Mouse (Mus musculus): ENCODE measurements around the gene Uhrf1. TPM values are rescaled to one million over a fixed set of nuclear protein-coding genes. Genes with fewer than 3 reads are reported as not detected.

Gene Uhrf1
- polyA plus RNA-seq, 2 experiments: 93.9 to 105 TPM

DNA sequence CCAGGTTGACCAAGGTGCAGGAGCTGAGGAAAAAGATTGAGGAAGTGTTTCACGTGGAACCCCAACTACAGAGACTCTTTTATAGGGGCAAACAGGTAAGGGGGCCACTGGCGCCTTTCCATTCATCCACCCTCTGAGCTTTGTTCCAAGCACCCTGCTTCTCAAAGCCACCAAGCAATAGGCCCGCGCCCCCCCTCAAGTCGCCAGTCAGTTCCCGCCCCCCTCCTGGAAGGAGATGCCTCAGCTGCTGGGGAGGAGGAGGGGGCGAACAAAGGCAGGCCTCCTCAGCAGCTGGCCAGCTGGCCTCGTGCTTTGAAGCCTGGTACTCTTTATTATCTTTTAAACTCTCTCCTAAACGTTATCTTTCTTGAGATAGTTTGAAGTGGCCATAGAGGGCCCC, 2.0 kb downstream of the Uhrf1 start:
- TF ChIP-seq POLR2A (IDR thresholded peaks at IDR 0.05; ENCODE audit: borderline replicate concordance, extremely low read depth, insufficient read depth, insufficient read length): no peak
- H3K4me2 ChIP-seq (replicated peaks; ENCODE audit: low read depth, low read length, severe bottlenecking): peak overlapping the region; percentile 99
- H3K27me3 ChIP-seq (ENCODE audit: control insufficient read depth, insufficient read depth, low read length): no peaks in the 10 kb centered on the region
- peak overlapping the region; percentile 66 for H3K9ac ChIP-seq (ENCODE audit: low read depth, low read length, severe bottlenecking)
- peak overlapping the region; percentile 74 for H3K4me3 ChIP-seq (replicated peaks; ENCODE audit: low read length)
- H3K27ac ChIP-seq (replicated peaks; ENCODE audit: low read depth, low read length): peak overlapping the region; percentile 21; the same call in 1 of the 2 replicates
- H3K4me1 ChIP-seq (ENCODE audit: control insufficient read depth, insufficient read depth, low read length): peaks cover 23% of the 10 kb centered on the region
- DNase-seq (ENCODE audit: low spot score): no peak
- ATAC-seq (ENCODE audit: low FRiP score, low read depth): no peak
- WGBS: 9% methylated on average over 9 of the region's 9 CpGs
- H3K36me3 ChIP-seq (ENCODE audit: control insufficient read depth, insufficient read depth, low read length): peaks cover 37% of the 10 kb centered on the region
- no peaks in the 10 kb centered on the region for H3K9me3 ChIP-seq (ENCODE audit: control insufficient read depth, low read length)

DNA sequence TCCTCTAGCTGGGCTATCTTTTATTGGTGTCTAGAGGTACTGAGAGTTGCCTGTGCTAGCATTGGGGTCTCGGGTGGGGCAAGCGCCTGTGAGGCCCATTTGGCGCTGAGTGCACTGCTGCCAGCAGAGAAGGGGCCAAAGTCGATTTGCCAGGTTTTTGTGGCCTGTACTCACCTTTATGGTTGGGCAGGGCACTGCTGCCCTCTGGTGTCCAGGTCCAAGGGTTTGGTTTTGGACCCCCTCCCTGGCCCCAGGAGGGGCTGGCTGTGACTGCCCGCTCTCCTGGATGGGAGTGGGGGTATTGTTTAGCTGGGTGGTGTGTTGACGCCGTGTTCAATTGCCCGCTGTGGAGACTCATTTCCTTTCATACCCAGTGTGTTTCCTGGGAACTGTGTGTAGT, 2.7 kb downstream of the Uhrf1 start:
- Histone ChIP-seq H3K4me2 (replicated peaks; ENCODE audit: low read depth, low read length, severe bottlenecking) (peak overlapping the region; percentile 99), H3K4me3 (replicated peaks; ENCODE audit: low read length) (peak overlapping the region; percentile 74; the same call in 1 of the 2 replicates), H3K36me3 (ENCODE audit: control insufficient read depth, insufficient read depth, low read length) (peaks cover 44% of the 10 kb centered on the region), H3K27ac (replicated peaks; ENCODE audit: low read depth, low read length) (no peak overlapping the region), H3K27me3 (ENCODE audit: control insufficient read depth, insufficient read depth, low read length) (no peaks in the 10 kb centered on the region), H3K9me3 (ENCODE audit: control insufficient read depth, low read length) (no peaks in the 10 kb centered on the region), H3K4me1 (ENCODE audit: control insufficient read depth, insufficient read depth, low read length) (peaks cover 23% of the 10 kb centered on the region), H3K9ac (ENCODE audit: low read depth, low read length, severe bottlenecking) (no peak overlapping the region)
- TF ChIP-seq POLR2A (IDR thresholded peaks at IDR 0.05; ENCODE audit: borderline replicate concordance, extremely low read depth, insufficient read depth, insufficient read length): no peak
- DNase-seq (ENCODE audit: low spot score) (no peak), ATAC-seq (ENCODE audit: low FRiP score, low read depth) (no peak)
- 53% methylated on average over 8 of the region's 8 CpGs for WGBS

- H3K27ac ChIP-seq (replicated peaks; ENCODE audit: low read depth, low read length): peak overlapping the region; percentile 19; the same call in 1 of the 2 replicates
- WGBS: 59% methylated on average over 6 of the region's 6 CpGs
- no peaks in the 10 kb centered on the region for H3K27me3 ChIP-seq (ENCODE audit: control insufficient read depth, insufficient read depth, low read length)
- peak overlapping the region; percentile 5; the same call in 1 of the 2 replicates for H3K4me2 ChIP-seq (replicated peaks; ENCODE audit: low read depth, low read length, severe bottlenecking)
- ATAC-seq (ENCODE audit: low FRiP score, low read depth) (no peak), DNase-seq (ENCODE audit: low spot score) (peak; percentile 66)
- no peak overlapping the region for H3K4me3 ChIP-seq (replicated peaks; ENCODE audit: low read length)
- peaks cover 65% of the 10 kb centered on the region for H3K36me3 ChIP-seq (ENCODE audit: control insufficient read depth, insufficient read depth, low read length)
- 0 out of 2 replicates have a peak overlapping the region, but pooled peaks have one; percentile 4 for H3K9ac ChIP-seq (ENCODE audit: low read depth, low read length, severe bottlenecking)
- H3K4me1 ChIP-seq (ENCODE audit: control insufficient read depth, insufficient read depth, low read length): peaks cover 16% of the 10 kb centered on the region
- H3K9me3 ChIP-seq (ENCODE audit: control insufficient read depth, low read length): no peaks in the 10 kb centered on the region
- TF ChIP-seq POLR2A (IDR thresholded peaks at IDR 0.05; ENCODE audit: borderline replicate concordance, extremely low read depth, insufficient read depth, insufficient read length): no peak
Measured at GRCm38 (mm10) chr17:56308088-56308487, 5.0 kb downstream of the Uhrf1 start.

DNA sequence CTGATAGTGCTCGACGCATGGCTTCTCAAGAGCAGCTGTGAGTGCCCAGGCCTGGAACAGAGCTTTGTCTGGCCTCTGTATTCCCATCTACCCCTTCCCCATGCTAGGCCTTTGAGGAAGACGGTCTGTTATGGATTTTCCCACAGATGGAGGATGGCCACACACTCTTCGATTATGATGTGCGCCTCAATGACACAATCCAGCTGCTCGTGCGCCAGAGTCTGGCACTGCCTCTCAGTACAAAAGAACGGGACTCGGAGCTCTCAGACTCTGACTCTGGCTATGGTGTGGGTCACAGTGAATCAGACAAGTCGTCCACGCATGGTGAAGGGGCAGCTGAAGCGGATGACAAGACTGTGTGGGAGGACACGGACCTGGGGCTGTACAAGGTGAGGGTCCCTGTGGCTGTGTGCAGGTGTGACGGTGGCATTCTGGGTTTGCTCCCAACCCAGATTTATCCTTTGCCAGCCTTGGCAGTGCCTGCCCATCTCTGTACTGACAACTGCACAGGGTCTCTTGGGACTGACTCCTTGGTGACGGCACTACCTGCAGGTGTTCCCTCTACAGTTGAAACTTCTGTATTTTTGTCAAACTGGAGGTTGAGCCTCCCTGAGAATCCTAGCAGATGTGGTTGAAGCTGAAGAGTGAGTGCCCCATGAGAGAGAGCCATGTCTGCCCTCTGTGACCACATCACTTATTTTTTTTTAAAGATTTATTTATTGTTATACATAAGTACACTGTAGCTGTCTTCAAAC, 6.2 kb downstream of the Uhrf1 start:
- DNase-seq (ENCODE audit: low spot score): no peak
- Histone ChIP-seq H3K4me2 (replicated peaks; ENCODE audit: low read depth, low read length, severe bottlenecking) (no peak overlapping the region), H3K4me1 (ENCODE audit: control insufficient read depth, insufficient read depth, low read length) (peaks cover 14% of the 10 kb centered on the region; the same call in 1 of the 2 replicates), H3K4me3 (replicated peaks; ENCODE audit: low read length) (no peak overlapping the region), H3K27me3 (ENCODE audit: control insufficient read depth, insufficient read depth, low read length) (no peaks in the 10 kb centered on the region), H3K36me3 (ENCODE audit: control insufficient read depth, insufficient read depth, low read length) (peaks cover 77% of the 10 kb centered on the region), H3K9ac (ENCODE audit: low read depth, low read length, severe bottlenecking) (no peak overlapping the region), H3K9me3 (ENCODE audit: control insufficient read depth, low read length) (no peaks in the 10 kb centered on the region), H3K27ac (replicated peaks; ENCODE audit: low read depth, low read length) (no peak overlapping the region)
- no peak for ATAC-seq (ENCODE audit: low FRiP score, low read depth)
- WGBS: 92% methylated on average over 15 of the region's 15 CpGs
- no peak for TF ChIP-seq POLR2A (IDR thresholded peaks at IDR 0.05; ENCODE audit: borderline replicate concordance, extremely low read depth, insufficient read depth, insufficient read length)

DNA sequence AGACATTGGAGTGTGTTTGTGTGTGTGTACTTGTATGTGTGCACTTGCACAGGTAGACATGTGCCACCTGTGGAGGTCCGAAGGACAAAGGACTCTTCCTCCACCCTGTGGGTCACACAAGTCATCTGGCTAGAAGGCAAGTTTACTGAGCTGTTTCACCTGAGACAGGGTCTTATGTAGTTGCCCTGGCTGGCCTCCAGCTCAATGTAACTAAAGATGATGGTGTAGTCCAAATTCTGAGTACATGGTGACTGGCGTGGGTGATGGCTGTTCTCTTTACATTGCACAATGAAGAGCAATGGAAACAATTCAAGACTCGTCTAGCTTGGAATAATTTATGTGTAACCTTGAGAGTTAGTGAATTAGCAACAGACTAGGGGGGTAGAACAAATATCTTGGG, 21.3 kb downstream of the Uhrf1 start:
- H3K27me3 ChIP-seq (ENCODE audit: control insufficient read depth, insufficient read depth, low read length): no peaks in the 10 kb centered on the region
- H3K4me2 ChIP-seq (replicated peaks; ENCODE audit: low read depth, low read length, severe bottlenecking): no peak overlapping the region
- H3K36me3 ChIP-seq (ENCODE audit: control insufficient read depth, insufficient read depth, low read length): peaks cover 37% of the 10 kb centered on the region
- H3K4me3 ChIP-seq (replicated peaks; ENCODE audit: low read length): no peak overlapping the region
- DNase-seq (ENCODE audit: low spot score): no peak
- no peak overlapping the region for H3K27ac ChIP-seq (replicated peaks; ENCODE audit: low read depth, low read length)
- no peak overlapping the region for H3K9ac ChIP-seq (ENCODE audit: low read depth, low read length, severe bottlenecking)
- TF ChIP-seq POLR2A (IDR thresholded peaks at IDR 0.05; ENCODE audit: borderline replicate concordance, extremely low read depth, insufficient read depth, insufficient read length): no peak
- 54% methylated on average over 3 of the region's 3 CpGs for WGBS
- ATAC-seq (ENCODE audit: low FRiP score, low read depth): no peak
- H3K4me1 ChIP-seq (ENCODE audit: control insufficient read depth, insufficient read depth, low read length): peaks cover 16% of the 10 kb centered on the region
- H3K9me3 ChIP-seq (ENCODE audit: control insufficient read depth, low read length): no peaks in the 10 kb centered on the region

Data from limb, embryonic 14.5 days (tissue).